Mouse (Mus musculus) testis, adult 2 months (tissue): ENCODE data around the gene Antxr1. TPM values are rescaled to one million over a fixed set of nuclear protein-coding genes. Genes with fewer than 3 reads are reported as not detected.

Experiments used
- H3K27ac ChIP-seq: fragments of 200-500 bp; 2 replicates; pipeline ENCODE4 v1.5.1; 2012; ENCODE audit warnings: low read depth, low read length; ENCODE audit not compliant: control insufficient read depth, insufficient read depth
- H3K27me3 ChIP-seq: fragments of 200-500 bp; 2 replicates; pipeline ENCODE4 v1.6.1; 2012; ENCODE audit warnings: mild to moderate bottlenecking, low read length, moderate library complexity; ENCODE audit not compliant: control insufficient read depth, insufficient read depth
- H3K36me3 ChIP-seq: fragments of 200-500 bp; 2 replicates; pipeline ENCODE4 v1.6.1; 2012; ENCODE audit warnings: mild to moderate bottlenecking, low read length; ENCODE audit not compliant: control insufficient read depth, insufficient read depth
- H3K4me1 ChIP-seq: fragments of 200-500 bp; 2 replicates; pipeline ENCODE4 v1.6.1; 2012; ENCODE audit warnings: low read length; ENCODE audit not compliant: control insufficient read depth, insufficient read depth
- H3K4me3 ChIP-seq: fragments of 200-500 bp; 2 replicates; pipeline ENCODE4 v1.5.1; 2012; ENCODE audit warnings: low read depth, mild to moderate bottlenecking, low read length, moderate library complexity, mixed read lengths; ENCODE audit not compliant: control insufficient read depth
- CTCF ChIP-seq: fragments of 200-500 bp; IDR thresholded peaks from 2 replicates; pipeline ENCODE4 v1.5.1; 2012; ENCODE audit warnings: low read depth, mild to moderate bottlenecking, inconsistent platforms, low read length, moderate library complexity; ENCODE audit not compliant: control insufficient read depth, insufficient read depth, insufficient replicate concordance
- POLR2A ChIP-seq: fragments of 200-500 bp; IDR thresholded peaks from 2 replicates; pipeline ENCODE4 v1.6.1; 2012; ENCODE audit warnings: low read depth, mild to moderate bottlenecking, inconsistent platforms, low read length, moderate library complexity; ENCODE audit not compliant: control insufficient read depth
- polyA plus RNA-seq: library from polyadenylated mRNA; depleted of rRNA; stranded (reverse); fragments of >200 nt; gene quantifications from 2 replicates; pipeline ENCODE4 v1.2.3, GENCODE M21; 2012

Gene Antxr1
- polyA plus RNA-seq, 1 experiment = 0.62 TPM

DNA sequence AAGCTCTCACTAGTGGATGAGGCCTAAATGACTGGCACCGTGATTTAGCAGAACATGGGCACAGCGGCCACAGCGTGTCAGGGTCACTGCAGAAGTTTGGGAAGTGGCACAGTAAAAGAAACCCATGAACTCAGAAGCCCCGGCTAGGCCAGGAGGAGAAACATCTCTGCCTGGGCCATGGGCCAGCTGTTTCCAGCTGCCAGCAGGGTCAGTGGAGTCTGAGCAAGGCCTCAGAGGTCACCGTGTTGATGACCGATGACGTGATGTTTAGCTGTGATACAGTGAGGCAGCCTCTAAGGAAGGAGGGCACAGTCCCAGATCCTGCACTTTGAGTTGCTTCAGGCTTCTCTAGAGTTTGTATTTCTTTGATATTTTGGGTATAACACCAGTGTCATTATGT lies 122.4 kb downstream of the Antxr1 start:
- H3K27ac ChIP-seq = no peak overlapping the region
- H3K36me3 ChIP-seq = no peaks in the 10 kb centered on the region
- TF ChIP-seq POLR2A = no peak
- no peak for TF ChIP-seq CTCF
- H3K4me1 ChIP-seq = no peaks in the 10 kb centered on the region; the same call in 1 of the 2 replicates
- H3K4me3 ChIP-seq = no peak overlapping the region
- no peaks in the 10 kb centered on the region for H3K27me3 ChIP-seq

DNA sequence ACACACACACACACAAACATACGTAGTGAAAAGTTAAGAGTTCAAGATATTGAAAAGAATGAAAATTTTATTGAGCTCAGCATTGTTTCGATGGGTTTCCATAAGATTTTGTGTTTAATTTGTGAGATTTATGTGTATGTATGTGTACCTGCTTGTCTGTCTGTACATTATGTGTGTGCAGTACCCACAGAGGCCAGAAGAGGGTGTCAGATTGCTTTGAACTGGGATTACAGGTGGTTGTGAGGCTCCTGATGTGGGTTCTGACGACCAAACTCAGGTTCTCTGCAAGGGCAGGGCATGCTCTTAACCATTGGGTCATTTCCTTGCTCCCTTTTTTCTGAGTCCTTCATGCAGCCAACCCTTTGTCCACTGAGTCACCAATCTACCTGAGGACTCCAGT lies 124.1 kb downstream of the Antxr1 start:
- Histone ChIP-seq H3K4me3 (no peak overlapping the region), H3K4me1 (no peaks in the 10 kb centered on the region), H3K27me3 (no peaks in the 10 kb centered on the region), H3K27ac (no peak overlapping the region), H3K36me3 (no peaks in the 10 kb centered on the region)
- no peak for TF ChIP-seq POLR2A
- 0 out of 2 replicates have a peak, but pooled peaks have one; percentile 5 for TF ChIP-seq CTCF

DNA sequence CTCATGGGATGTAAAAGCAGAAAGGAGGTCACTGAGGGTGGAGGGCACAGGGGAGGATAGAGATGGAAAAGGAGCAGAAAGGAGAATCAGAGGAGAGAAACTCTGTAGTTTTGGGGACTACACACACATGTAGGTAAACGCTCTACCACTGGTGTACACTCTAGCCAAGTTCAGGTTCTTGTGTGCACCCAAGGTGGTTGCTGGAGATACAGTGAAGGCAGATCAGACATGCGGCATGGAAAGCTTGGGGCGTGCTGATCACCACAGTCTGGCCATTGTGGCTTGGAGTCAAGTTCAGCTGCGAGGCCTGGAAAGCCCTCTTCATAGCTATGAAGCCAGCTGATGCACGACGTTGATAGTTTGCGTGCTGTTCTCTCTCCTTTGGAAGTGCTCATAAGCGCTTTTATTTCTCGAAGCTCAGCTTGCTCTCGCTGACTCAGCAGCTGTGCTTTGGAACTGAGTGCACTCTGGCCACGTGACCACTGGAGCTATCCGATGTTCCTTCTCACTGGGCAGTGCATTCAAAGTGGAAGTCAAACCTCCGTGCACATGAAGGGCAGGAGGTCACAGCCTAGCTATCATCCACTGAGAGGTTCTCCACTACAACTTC lies 128.1 kb downstream of the Antxr1 start:
- no peaks in the 10 kb centered on the region for H3K27me3 ChIP-seq
- H3K36me3 ChIP-seq = no peaks in the 10 kb centered on the region
- H3K4me3 ChIP-seq = no peak overlapping the region
- H3K4me1 ChIP-seq = no peaks in the 10 kb centered on the region; the same call in 1 of the 2 replicates
- no peak for TF ChIP-seq POLR2A
- no peak for TF ChIP-seq CTCF
- no peak overlapping the region for H3K27ac ChIP-seq

DNA sequence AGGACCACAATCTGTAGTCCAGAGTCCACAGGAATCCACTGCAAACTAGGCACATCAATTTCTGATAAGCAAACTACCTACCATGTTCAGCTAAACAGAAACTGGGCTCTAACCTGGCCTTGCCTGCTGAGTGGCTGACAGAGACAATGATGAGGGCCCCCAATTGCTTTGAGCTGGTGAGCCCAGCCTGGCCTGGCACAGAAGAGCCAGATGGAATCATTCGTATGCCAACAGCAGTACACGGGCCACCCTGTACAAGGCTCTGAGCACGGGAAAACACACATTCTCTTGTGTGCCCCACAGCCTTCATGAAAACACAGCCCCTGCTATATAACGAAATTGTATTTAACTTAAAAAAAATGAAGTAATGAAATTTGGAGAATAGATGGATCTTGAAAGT lies 128.8 kb downstream of the Antxr1 start:
- H3K4me3 ChIP-seq = no peak overlapping the region
- TF ChIP-seq POLR2A (no peak), CTCF (no peak)
- H3K27ac ChIP-seq = no peak overlapping the region
- H3K4me1 ChIP-seq = no peaks in the 10 kb centered on the region; the same call in 1 of the 2 replicates
- no peaks in the 10 kb centered on the region for H3K27me3 ChIP-seq
- no peaks in the 10 kb centered on the region for H3K36me3 ChIP-seq

DNA sequence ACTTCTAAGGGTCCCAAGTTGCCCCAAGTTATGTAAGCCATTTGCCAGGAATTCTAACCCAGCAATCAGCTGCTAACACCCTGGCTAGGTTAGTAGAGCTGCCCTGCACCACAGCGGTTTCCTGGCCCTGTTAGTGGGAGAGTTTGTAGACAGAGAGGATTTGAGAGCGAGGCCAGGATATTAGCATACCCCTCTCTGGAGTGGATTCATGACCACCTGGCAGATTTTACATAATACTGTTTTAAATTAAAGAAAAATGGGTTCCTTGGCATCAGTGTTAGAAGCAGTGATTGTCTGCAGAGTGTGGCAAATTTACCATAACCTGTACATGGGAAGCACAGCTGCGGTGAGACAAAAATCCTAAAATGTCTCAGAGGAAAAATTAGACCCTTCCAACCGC lies 132.2 kb downstream of the Antxr1 start:
- TF ChIP-seq CTCF (no peak), POLR2A (no peak)

DNA sequence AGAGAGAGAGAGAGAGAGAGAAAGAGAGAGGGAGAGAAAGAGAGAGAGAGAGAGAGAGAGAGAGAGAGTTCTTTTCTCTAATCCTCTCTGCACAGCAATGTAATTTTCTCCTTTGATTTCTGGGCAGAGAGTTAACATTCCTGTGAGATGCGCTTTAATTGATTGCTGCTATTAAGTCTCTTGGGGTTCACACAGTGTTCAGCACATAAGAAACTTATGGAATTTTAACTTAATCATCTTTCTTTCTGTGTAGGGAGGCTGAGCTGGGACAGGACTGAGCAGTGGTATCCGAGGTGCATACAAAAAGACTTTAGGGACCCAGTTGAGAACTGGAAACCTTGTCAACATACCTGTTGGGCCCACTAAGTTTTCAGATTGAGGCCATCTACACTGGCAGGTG lies 132.6 kb downstream of the Antxr1 start:
- H3K4me1 ChIP-seq = no peaks in the 10 kb centered on the region; the same call in 1 of the 2 replicates
- no peak overlapping the region for H3K27ac ChIP-seq
- TF ChIP-seq CTCF (no peak), POLR2A (no peak)
- H3K4me3 ChIP-seq = no peak overlapping the region
- no peaks in the 10 kb centered on the region for H3K36me3 ChIP-seq
- H3K27me3 ChIP-seq = no peaks in the 10 kb centered on the region

More for the DNA sequence above, 132.2 kb downstream of the Antxr1 start:
- Histone ChIP-seq H3K4me3 (no peak overlapping the region), H3K4me1 (no peaks in the 10 kb centered on the region; the same call in 1 of the 2 replicates), H3K27ac (no peak overlapping the region), H3K36me3 (no peaks in the 10 kb centered on the region), H3K27me3 (no peaks in the 10 kb centered on the region)

DNA sequence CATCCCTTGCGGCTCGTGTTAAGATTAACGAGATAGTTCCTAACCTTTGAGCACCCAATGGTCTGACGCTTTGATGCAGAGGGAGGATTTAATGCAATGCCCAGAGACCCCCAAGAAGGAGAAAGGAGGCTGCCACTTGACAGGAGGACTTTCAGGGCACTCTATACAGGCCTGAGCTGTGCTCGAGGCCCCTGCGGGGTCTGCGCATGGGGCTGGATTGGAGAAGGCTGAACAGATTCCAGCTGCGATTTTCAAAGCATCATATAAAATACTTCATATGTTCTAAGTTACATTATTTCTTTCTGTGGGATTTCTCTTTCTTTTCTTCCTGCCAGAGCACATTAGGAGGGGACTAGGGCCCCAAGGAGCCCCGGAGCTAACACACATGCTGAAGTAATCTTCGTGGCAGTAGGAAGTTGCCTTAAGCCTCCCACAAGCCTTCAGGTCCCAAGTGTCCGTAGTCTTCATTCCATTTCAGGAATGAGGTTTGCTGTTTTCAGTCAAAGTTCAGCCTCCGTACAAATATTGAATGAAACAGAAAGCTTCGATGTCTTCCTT lies 133.5 kb downstream of the Antxr1 start:
- no peak overlapping the region for H3K4me3 ChIP-seq
- H3K27me3 ChIP-seq = no peaks in the 10 kb centered on the region
- no peaks in the 10 kb centered on the region; the same call in 1 of the 2 replicates for H3K4me1 ChIP-seq
- TF ChIP-seq POLR2A = no peak
- no peak for TF ChIP-seq CTCF
- no peaks in the 10 kb centered on the region for H3K36me3 ChIP-seq
- H3K27ac ChIP-seq = no peak overlapping the region
